Mouse (Mus musculus) kidney, embryonic 14.5 days (tissue): ENCODE results near the gene Gtf2ird2. TPM values are rescaled to one million over a fixed set of nuclear protein-coding genes. Genes with fewer than 3 reads are reported as not detected.

Experiments
- polyA plus RNA-seq: library from polyadenylated mRNA; unstranded; fragments of >200 nt; fragmentation: Nextera tagmentation; extraction: Ambion mirVana; gene quantifications from 2 replicates; pipeline ENCODE4 v1.2.1, GENCODE M21; 2014

Gene Gtf2ird2
- polyA plus RNA-seq, 1 experiment from 2014 or later: 9.2 TPM

Other genes with a start within 250 kb of the Gtf2ird2 start
- gene Castor2, start 84.3 kb upstream of the Gtf2ird2 start, polyA plus RNA-seq: 8.7 and 10.5 TPM in 2 replicates
- 28.9 and 35.2 TPM in 2 replicates for gene Rcc1l, start 7.2 kb upstream of the Gtf2ird2 start, polyA plus RNA-seq
- gene Ncf1, start 45.6 kb downstream of the Gtf2ird2 start, polyA plus RNA-seq: 2.6 and 2.9 TPM in 2 replicates
- 131 and 196 TPM in 2 replicates for gene Gtf2i, start 130.7 kb downstream of the Gtf2ird2 start, polyA plus RNA-seq